In genomic region chr16:35742251-35742937, GRCm38 (mm10) we compare ENCODE assay signal across 14 mouse cellular contexts. TPM values are rescaled to one million over a fixed set of nuclear protein-coding genes. Genes with fewer than 3 reads are reported as not detected.
DNase-seq lines count a peak whose midpoint lies in the region; ATAC-seq lines count a peak whose summit lies in the region.
"Had no signal": no experiment of that assay in that cellular context is flagged by ENCODE, and none has a peak within 500 bp of the region (broad histone marks: within the 10 kb centered on the region; RNA-seq: fewer than 3 reads in every experiment).

No protein-coding gene starts in this region.

- H3K27ac ChIP-seq in limb, embryonic 13.5 days, result no peak overlapping the region
- H3K27ac ChIP-seq: liver, embryonic 15.5 days; midbrain, embryonic 10.5 days had no signal

- no peak for ATAC-seq in limb, embryonic 13.5 days (ENCODE audit: low FRiP score, low read depth)

- WGBS in limb, embryonic 13.5 days, result 59% methylated on average over 12 of the region's 12 CpGs

- peak overlapping the region; percentile 31; the same call in 1 of the 2 replicates for H3K4me2 ChIP-seq in limb, embryonic 13.5 days (replicated peaks)
- H3K4me2 ChIP-seq: liver, embryonic 15.5 days had no signal

- DNase-seq in lung, adult 18-20 months, result peak; percentile 15 to 48
- no peak for DNase-seq in lung, postnatal 14 days
- peak; percentile 44 to 51 for DNase-seq in CD8-positive naive resting alpha-beta T cell, adult 2 months (ENCODE audit: low read depth in 2 of 2, low spot score in 2 of 2)
- DNase-seq in thymus, postnatal 14 days, result peak; percentile 49
- no peak for DNase-seq in frontal cortex, postnatal 36 days (ENCODE audit: low spot score in 2 of 2)
- DNase-seq in heart, adult 9 months (ENCODE audit: low spot score in 2 of 2), result no peak
- no peak for DNase-seq in gastrocnemius, postnatal 10 days
- DNase-seq: adrenal gland, postnatal 25 days; heart, adult 18-20 months; heart, postnatal 4 days; kidney, adult 11 months had no signal

- no peak overlapping the region for H3K9ac ChIP-seq in limb, embryonic 13.5 days
- H3K9ac ChIP-seq: liver, embryonic 15.5 days had no signal

- no peaks in the 10 kb centered on the region for H3K9me3 ChIP-seq in limb, embryonic 13.5 days
- H3K9me3 ChIP-seq: liver, embryonic 15.5 days; midbrain, embryonic 10.5 days had no signal

- no peaks in the 10 kb centered on the region for H3K27me3 ChIP-seq in limb, embryonic 13.5 days
- H3K27me3 ChIP-seq: liver, embryonic 15.5 days had no signal

- no peak overlapping the region for H3K4me3 ChIP-seq in limb, embryonic 13.5 days
- H3K4me3 ChIP-seq: liver, embryonic 15.5 days; midbrain, embryonic 10.5 days had no signal

- no peaks in the 10 kb centered on the region; the same call in 1 of the 2 replicates for H3K36me3 ChIP-seq in limb, embryonic 13.5 days
- H3K36me3 ChIP-seq: liver, embryonic 15.5 days; midbrain, embryonic 10.5 days had no signal

- peaks cover 44% of the 10 kb centered on the region for H3K4me1 ChIP-seq in limb, embryonic 13.5 days

RNA-seq across cellular contexts. Expression of gene Dirc2, which starts 26.8 kb away (rescaled TPM):
- polyA plus RNA-seq in limb, embryonic 13.5 days (2015; fragmentation: Nextera tagmentation; extraction: Ambion mirVana), result 14.6 and 14.7 TPM in 2 replicates
- 10 to 100 TPM; 29.2 to 35.4 TPM for total RNA-seq in gastrocnemius, postnatal 10 days (2021)

RNA-seq across cellular contexts. Expression of gene Hspbap1, which starts 27.8 kb away (rescaled TPM):
- polyA plus RNA-seq in limb, embryonic 13.5 days (2015; fragmentation: Nextera tagmentation; extraction: Ambion mirVana), result 17.5 and 19.0 TPM in 2 replicates
- total RNA-seq in gastrocnemius, postnatal 10 days (2021), result 1 to 10 TPM; 2.6 to 3.7 TPM

Comparison
In these comparisons a context has a peak if more than half of its experiments do, and no peak if none do; other contexts are left out.
1. DNase-seq: peak in lung, adult 18-20 months (2 of 2), CD8-positive naive resting alpha-beta T cell, adult 2 months (2 of 2) and thymus, postnatal 14 days (single experiment); none in lung, postnatal 14 days (single experiment), frontal cortex, postnatal 36 days (0 of 2), heart, adult 9 months (0 of 2) and gastrocnemius, postnatal 10 days (single experiment).